Mouse (Mus musculus): ENCODE data around the gene Prl6a1. TPM values are rescaled to one million over a fixed set of nuclear protein-coding genes. Genes with fewer than 3 reads are reported as not detected.

Gene Prl6a1
- not detected in 2 replicates for polyA plus RNA-seq (2016; fragmentation: Nextera tagmentation; extraction: Ambion mirVana)

GRCm38 (mm10) chr13:27312334-27313225 is at the start of gene Prl6a1:
TSS of gene Prl6a1 (plus strand) at chr13:27312627.
- Histone ChIP-seq H3K4me2 (no peak within 1 kb of the TSS), H3K4me3 (no peak within 1 kb of the TSS), H3K9ac (no peak within 1 kb of the TSS), H3K36me3 (no peaks in the 10 kb centered on the region), H3K9me3 (replicated peaks) (no peaks in the 10 kb centered on the region), H3K27ac (no peak within 1 kb of the TSS), H3K27me3 (replicated peaks) (no peaks in the 10 kb centered on the region), H3K4me1 (no peaks in the 10 kb centered on the region)
- no peak for ATAC-seq
- WGBS (ENCODE audit: insufficient replicate concordance): 74% methylated on average over 7 of the region's 7 CpGs

GRCm38 (mm10) chr13:27334989-27335388 is 22.6 kb downstream of the Prl6a1 start:
- no peak for ATAC-seq
- no peaks in the 10 kb centered on the region for H3K36me3 ChIP-seq
- 72% methylated on average over 1 of the region's 1 CpGs for WGBS (ENCODE audit: insufficient replicate concordance)
- no peak overlapping the region for H3K9ac ChIP-seq
- H3K27ac ChIP-seq: no peak overlapping the region
- no peaks in the 10 kb centered on the region for H3K9me3 ChIP-seq (replicated peaks)
- no peak overlapping the region for H3K4me3 ChIP-seq
- H3K27me3 ChIP-seq (replicated peaks): no peaks in the 10 kb centered on the region
- no peaks in the 10 kb centered on the region for H3K4me1 ChIP-seq
- H3K4me2 ChIP-seq: no peak overlapping the region

GRCm38 (mm10) chr13:27342733-27343275 is 30.4 kb downstream of the Prl6a1 start:
- H3K9me3 ChIP-seq (replicated peaks): no peaks in the 10 kb centered on the region
- no peaks in the 10 kb centered on the region for H3K4me1 ChIP-seq
- H3K27ac ChIP-seq: no peak overlapping the region
- H3K4me3 ChIP-seq: no peak overlapping the region
- H3K9ac ChIP-seq: no peak overlapping the region
- WGBS (ENCODE audit: insufficient replicate concordance): 52% methylated on average over 3 of the region's 3 CpGs
- ATAC-seq: no peak
- no peaks in the 10 kb centered on the region for H3K36me3 ChIP-seq
- no peaks in the 10 kb centered on the region for H3K27me3 ChIP-seq (replicated peaks)
- H3K4me2 ChIP-seq: no peak overlapping the region

- Histone ChIP-seq H3K9ac (no peak within 1 kb of the TSS), H3K4me2 (no peak within 1 kb of the TSS), H3K36me3 (no peaks in the 10 kb centered on the region), H3K4me3 (no peak within 1 kb of the TSS), H3K4me1 (no peaks in the 10 kb centered on the region), H3K9me3 (replicated peaks) (no peaks in the 10 kb centered on the region), H3K27ac (no peak within 1 kb of the TSS), H3K27me3 (replicated peaks) (no peaks in the 10 kb centered on the region)
- no peak for ATAC-seq
- WGBS (ENCODE audit: insufficient replicate concordance): 45% methylated on average over 2 of the region's 2 CpGs
These were observed 32.9 kb downstream of the Prl6a1 start, which contains the start of gene Prl8a2 for GRCm38 (mm10) chr13:27345373-27345772. TSS of gene Prl8a2 (plus strand) at chr13:27345673.

Other genes with a start within 250 kb of the Prl6a1 start
- not detected in 2 replicates for gene Prl3d1, start 218.4 kb upstream of the Prl6a1 start, polyA plus RNA-seq (2016; fragmentation: Nextera tagmentation; extraction: Ambion mirVana)
- not detected in 2 replicates for gene Prl3d2, start 190.9 kb upstream of the Prl6a1 start, polyA plus RNA-seq (2016; fragmentation: Nextera tagmentation; extraction: Ambion mirVana)
- gene Prl3d3, start 155.8 kb upstream of the Prl6a1 start, polyA plus RNA-seq (2016; fragmentation: Nextera tagmentation; extraction: Ambion mirVana): not detected in 2 replicates
- gene Prl3c1, start 116.0 kb upstream of the Prl6a1 start, polyA plus RNA-seq (2016; fragmentation: Nextera tagmentation; extraction: Ambion mirVana): not detected in 2 replicates
- not detected in 2 replicates for gene Prl3b1, start 70.8 kb upstream of the Prl6a1 start, polyA plus RNA-seq (2016; fragmentation: Nextera tagmentation; extraction: Ambion mirVana)
- gene Prl3a1, start 53.2 kb upstream of the Prl6a1 start, polyA plus RNA-seq (2016; fragmentation: Nextera tagmentation; extraction: Ambion mirVana): not detected in 2 replicates
- not detected in 2 replicates for gene Prl8a2, start 33.0 kb downstream of the Prl6a1 start, polyA plus RNA-seq (2016; fragmentation: Nextera tagmentation; extraction: Ambion mirVana)
- not detected in 2 replicates for gene Prl2b1, start 78.2 kb downstream of the Prl6a1 start, polyA plus RNA-seq (2016; fragmentation: Nextera tagmentation; extraction: Ambion mirVana)
- not detected in 2 replicates for gene Prl8a6, start 126.1 kb downstream of the Prl6a1 start, polyA plus RNA-seq (2016; fragmentation: Nextera tagmentation; extraction: Ambion mirVana)
- gene Prl8a8, start 200.6 kb downstream of the Prl6a1 start, polyA plus RNA-seq (2016; fragmentation: Nextera tagmentation; extraction: Ambion mirVana): not detected in 2 replicates